Mouse (Mus musculus): ENCODE measurements around the gene Farp1. TPM values are rescaled to one million over a fixed set of nuclear protein-coding genes. Genes with fewer than 3 reads are reported as not detected.

Farp1 gene
- polyA plus RNA-seq, 1 experiment from 2014 or later: 22.5 TPM

- Histone ChIP-seq H3K36me3 (peaks cover 3% of the 10 kb centered on the region), H3K9me3 (no peaks in the 10 kb centered on the region), H3K27ac (no peak overlapping the region), H3K27me3 (no peaks in the 10 kb centered on the region), H3K4me3 (replicated peaks) (no peak overlapping the region), H3K4me2 (replicated peaks) (no peak overlapping the region), H3K9ac (replicated peaks) (no peak overlapping the region), H3K4me1 (replicated peaks) (0 out of 2 replicates have a peak, but pooled peaks cover 3% of the 10 kb centered on the region)
- no peak for ATAC-seq
- WGBS: 85% methylated on average over 5 of the region's 5 CpGs
Measured at GRCm38 (mm10) chr14:121329401-121330089, 294.5 kb downstream of the Farp1 start.

GRCm38 (mm10) chr14:121330090-121330408, 295.0 kb downstream of the Farp1 start:
- Histone ChIP-seq H3K27me3 (no peaks in the 10 kb centered on the region), H3K27ac (no peak overlapping the region), H3K4me1 (replicated peaks) (0 out of 2 replicates have a peak, but pooled peaks cover 3% of the 10 kb centered on the region), H3K4me2 (replicated peaks) (no peak overlapping the region), H3K9ac (replicated peaks) (no peak overlapping the region), H3K36me3 (peaks cover 8% of the 10 kb centered on the region), H3K9me3 (no peaks in the 10 kb centered on the region), H3K4me3 (replicated peaks) (no peak overlapping the region)
- no peak for ATAC-seq
- 79% methylated on average over 3 of the region's 3 CpGs for WGBS

Other genes with a start within 250 kb of the Farp1 start
- 69.8 and 70.2 TPM in 2 replicates for gene Ipo5, start 124.0 kb upstream of the Farp1 start, polyA plus RNA-seq (2015; fragmentation: Nextera tagmentation; extraction: Ambion mirVana)

All from midbrain, embryonic 13.5 days (tissue).